Mouse (Mus musculus) small intestine, adult 2 months (tissue): ENCODE results near the gene Fntb.

ENCODE experiments used
- CTCF ChIP-seq: fragments of 200-500 bp; IDR thresholded peaks from 2 replicates; pipeline ENCODE4 v1.5.1; 2012; ENCODE audit warnings: low read depth, mild to moderate bottlenecking, control low read depth, inconsistent platforms, low read length, moderate library complexity, mixed read lengths; ENCODE audit not compliant: insufficient replicate concordance, insufficient read length; ENCODE audit errors: extremely low read depth
- POLR2A ChIP-seq: fragments of 200-500 bp; IDR thresholded peaks from 2 replicates; pipeline ENCODE4 v1.6.1; 2012; ENCODE audit warnings: low read depth, mild to moderate bottlenecking, control low read depth, inconsistent platforms, low read length, moderate library complexity

DNA sequence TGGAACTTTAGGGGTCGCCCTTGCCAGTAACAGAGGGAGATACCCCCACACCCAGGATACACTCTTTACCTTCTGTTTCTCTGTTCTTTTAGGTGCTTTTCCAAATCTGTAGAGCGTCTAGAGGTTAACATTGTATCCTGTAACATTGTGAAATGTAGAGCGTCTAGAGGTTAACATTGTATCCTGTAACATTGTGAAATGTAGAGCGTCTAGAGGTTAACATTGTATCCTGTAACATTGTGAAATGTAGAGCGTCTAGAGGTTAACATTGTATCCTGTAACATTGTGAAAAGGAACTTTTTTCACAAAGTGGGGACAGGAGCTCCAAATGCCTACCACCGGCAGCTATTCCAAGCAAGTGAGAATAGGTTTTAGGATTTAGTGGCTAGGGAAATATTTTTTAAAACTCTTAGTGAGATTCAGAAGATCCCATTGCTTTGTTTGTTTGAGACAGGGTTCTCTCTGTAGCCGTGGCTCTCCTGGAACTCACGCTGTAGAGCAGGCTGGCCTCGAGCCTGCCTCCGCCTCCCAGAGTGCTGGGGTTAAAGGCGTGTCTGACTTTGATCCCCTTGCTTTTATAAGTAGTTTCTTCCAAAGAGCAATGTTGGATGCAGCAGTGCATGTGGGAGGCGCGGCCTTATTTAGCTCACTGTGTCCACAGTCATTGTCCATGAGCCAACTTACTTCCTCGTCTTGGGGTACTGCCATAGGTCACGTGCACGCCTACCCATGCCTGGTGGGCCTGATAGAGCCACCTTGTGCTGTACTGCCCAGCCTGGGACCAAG lies 127.7 kb downstream of the Fntb start:
- TF ChIP-seq POLR2A (no peak), CTCF (no peak)
